Mouse (Mus musculus): ENCODE results near the gene Trappc13. TPM values are rescaled to one million over a fixed set of nuclear protein-coding genes. Genes with fewer than 3 reads are reported as not detected.
A peak's percentile ranks its signal among the peaks of the same experiment; 100 is the strongest.
"Not testable (repeated sequence)": the region's sequence is repeated elsewhere in the genome, so short reads cannot be mapped to it uniquely, and the experiment has no call there.

Trappc13 gene
- 10 to 100 TPM; 62.3 to 66.2 TPM for total RNA-seq (2021)
- long read RNA-seq, experiment 1, transcript Trappc13-205 (12 exons, 3,538 nt): major isoform, 25 of 81 reads
- long read RNA-seq, experiment 1, partial matches to known transcripts: 2 of 81 reads
- long read RNA-seq, experiment 1, other reads (novel, unspliced or antisense): 53 of 81 reads
- long read RNA-seq, experiment 2, partial matches to known transcripts: 4 of 21 reads
- long read RNA-seq, experiment 2, other reads (novel, unspliced or antisense): 12 of 21 reads

GRCm38 (mm10) chr13:104177796-104178649 lies at the start of gene Trappc13:
Gene Trappc13 (minus strand): TSS chr13:104178469.
- peak in 1 of 2 experiments; percentile 93 for DNase-seq

DNA sequence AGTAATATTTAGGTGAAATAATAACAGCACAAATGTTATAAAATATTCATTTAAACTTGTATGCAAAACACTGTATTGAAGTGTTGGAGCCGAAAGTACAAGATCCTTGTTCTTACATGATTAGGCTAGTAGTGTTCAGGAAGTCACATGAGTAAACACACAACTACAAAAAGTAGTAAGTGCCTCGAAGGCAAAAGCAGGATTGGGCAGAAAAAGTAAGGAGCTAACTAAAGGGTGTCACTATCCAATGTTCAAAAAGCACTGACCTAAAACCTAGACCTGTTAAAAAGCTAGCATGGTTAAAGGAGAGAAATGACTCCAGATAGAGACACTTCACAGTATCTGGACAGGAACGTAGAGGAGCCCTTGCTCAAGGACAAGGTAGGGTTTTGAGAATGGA lies 49.2 kb upstream of the Trappc13 start:
- DNase-seq: no peak

GRCm38 (mm10) chr13:104204313-104204712 lies 26.0 kb upstream of the Trappc13 start:
- DNase-seq: no peak

DNA sequence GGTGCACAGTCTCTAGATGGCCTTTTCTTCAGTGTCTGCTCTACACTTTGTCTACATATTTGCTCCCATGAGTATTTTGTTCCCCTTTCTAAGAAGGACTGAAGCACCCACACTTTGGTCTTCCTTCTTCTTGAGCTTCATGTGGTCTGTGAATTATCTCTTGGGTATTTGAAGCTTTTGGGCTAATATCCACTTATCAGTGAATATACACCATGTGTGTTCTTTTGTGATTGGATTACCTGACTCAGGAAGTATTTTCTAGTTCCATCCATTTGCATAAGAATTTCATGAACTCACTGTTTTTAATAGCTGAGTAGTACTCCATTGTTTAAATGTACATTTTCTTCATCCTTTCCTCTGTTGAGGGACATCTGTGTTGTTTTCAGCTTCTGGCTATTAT lies 17.6 kb upstream of the Trappc13 start:
- not testable (repeated sequence) for DNase-seq

GRCm38 (mm10) chr13:104187357-104187756 lies 9.1 kb upstream of the Trappc13 start:
- no peak for DNase-seq

GRCm38 (mm10) chr13:104179176-104179888 lies 1.1 kb upstream of the Trappc13 start:
- DNase-seq: no peak

- DNase-seq: peak; percentile 97 to 99
Measured at GRCm38 (mm10) chr13:104178650-104179121, 417 bp upstream of the Trappc13 start, which contains the start of gene Trim23. Gene Trim23 (plus strand): TSS chr13:104178797.

GRCm38 (mm10) chr13:104176874-104177273 lies 1.4 kb downstream of the Trappc13 start:
- DNase-seq: no peak

- DNase-seq: no peak
Measured at GRCm38 (mm10) chr13:104172498-104172897, 5.8 kb downstream of the Trappc13 start.

GRCm38 (mm10) chr13:104171711-104172110 lies 6.6 kb downstream of the Trappc13 start:
- peak in 1 of 2 experiments; percentile 6 for DNase-seq

- no peak for DNase-seq
Measured at GRCm38 (mm10) chr13:104155686-104156085, 22.6 kb downstream of the Trappc13 start.

GRCm38 (mm10) chr13:104155106-104155505 lies 23.2 kb downstream of the Trappc13 start:
- no peak for DNase-seq

- DNase-seq: no peak
Measured at GRCm38 (mm10) chr13:104154180-104154579, 24.1 kb downstream of the Trappc13 start.

GRCm38 (mm10) chr13:104145646-104146045 lies 32.6 kb downstream of the Trappc13 start:
- no peak for DNase-seq

DNA sequence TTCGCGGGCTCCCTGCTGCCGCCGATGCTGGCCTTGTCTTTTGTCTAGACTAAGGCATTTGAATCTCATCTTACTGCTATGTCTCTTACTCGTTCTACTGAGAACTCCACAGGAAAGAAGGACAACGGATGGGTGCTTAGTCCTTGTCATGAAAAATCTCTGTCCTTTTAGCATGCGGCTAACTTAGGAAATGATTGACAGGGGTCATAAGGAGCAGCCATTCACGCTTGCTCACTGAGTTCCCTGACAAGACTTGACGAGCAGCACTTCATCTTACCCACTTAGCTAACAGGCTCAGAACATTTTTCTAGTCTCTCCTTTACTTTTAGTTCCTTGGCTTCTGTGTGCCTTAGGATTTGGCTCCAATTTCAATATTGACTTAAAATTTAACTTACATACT lies 33.4 kb downstream of the Trappc13 start:
- DNase-seq: no peak

GRCm38 (mm10) chr13:104139369-104140209 lies 38.7 kb downstream of the Trappc13 start:
- peak; percentile 78 to 84 for DNase-seq

DNA sequence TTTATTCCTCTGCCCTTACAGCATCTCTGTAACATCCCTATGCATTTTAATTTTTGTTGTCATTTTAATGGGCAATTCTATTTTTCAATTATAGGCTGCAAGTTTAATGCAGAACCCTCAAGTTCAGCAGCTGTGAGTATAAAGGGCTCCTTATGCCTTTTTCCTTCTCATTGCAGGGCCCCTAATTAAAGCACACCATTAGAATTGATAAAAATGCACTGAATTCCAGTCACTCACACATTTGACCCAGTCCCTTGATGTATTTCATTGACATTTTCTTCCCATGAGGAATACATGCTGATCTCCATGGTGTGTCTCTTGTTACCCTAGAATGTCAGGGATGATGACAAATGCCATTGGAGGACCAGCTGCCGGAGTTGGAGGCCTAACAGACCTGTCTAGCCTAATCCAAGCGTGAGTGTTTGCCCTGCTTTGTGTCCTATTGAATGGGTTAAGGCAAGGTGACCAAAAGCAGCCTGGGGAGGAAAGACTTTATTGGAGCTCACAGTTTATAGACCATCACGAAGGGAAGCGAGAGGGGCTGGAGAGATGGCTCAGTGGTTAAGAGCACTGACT lies 43.7 kb downstream of the Trappc13 start:
- no peak for DNase-seq

DNA sequence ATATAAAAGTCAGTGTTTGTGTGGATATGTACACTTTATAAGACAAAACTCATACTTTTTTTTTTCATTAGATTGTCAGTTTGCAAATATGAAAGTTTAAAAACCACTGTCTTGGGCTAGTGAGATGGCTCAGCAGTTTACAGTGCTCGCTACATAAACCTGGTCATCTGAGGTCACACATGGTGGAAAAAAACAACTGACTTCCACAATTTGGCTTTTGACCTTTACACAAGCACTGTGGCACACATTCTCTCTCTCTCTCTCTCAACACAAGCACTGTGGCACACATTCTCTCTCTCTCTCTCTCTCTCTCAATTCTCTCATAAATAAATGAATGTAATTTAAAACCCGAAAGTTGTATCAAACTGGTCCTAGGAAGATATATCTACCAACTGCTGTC lies 45.7 kb downstream of the Trappc13 start:
- DNase-seq: no peak

DNA sequence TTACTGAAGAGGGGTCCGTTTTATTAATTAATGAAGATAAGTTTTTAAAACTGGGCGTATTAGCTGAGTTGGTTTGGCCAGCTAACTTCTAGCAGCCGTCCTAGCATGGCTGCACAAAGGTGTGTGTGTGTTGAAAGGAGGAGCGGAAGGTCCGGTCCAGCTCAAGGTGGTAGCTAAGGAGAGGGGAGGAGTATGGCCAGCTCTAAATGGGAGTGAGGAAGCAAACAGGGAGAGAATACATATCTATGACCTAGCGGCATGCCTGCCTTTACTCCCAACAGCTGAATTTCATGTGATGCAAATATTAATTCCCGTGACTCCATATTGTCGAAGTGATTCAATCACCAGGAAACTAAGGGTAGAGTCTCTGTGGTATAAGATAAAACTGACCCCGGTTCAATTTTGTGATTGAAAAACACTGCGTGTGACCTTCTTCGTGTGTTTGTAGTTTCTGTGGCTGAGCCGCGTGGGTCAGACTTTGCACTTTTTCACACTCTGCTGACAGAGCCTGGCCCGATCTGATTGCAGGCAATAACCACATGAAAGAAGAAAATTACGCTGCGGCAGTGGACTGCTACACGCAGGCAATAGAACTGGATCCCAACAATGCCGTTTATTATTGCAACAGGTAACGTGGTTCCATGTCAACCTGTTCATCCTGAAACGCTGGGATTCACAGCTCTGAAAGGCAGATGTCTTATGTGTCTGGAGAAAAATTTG lies 54.4 kb downstream of the Trappc13 start:
- no peak for DNase-seq

GRCm38 (mm10) chr13:104122078-104122840 lies 56.0 kb downstream of the Trappc13 start:
- DNase-seq: no peak
